Mouse (Mus musculus) skeletal muscle tissue, adult 2 months (tissue): ENCODE results near the gene Hgd.

Source experiments
- DNase-seq: peaks from one replicate; pipeline ENCODE4 v3.0.0-alpha.2; 2012; ENCODE audit warnings: low read depth, low spot score

The Hgd gene

GRCm38 (mm10) chr16:37579994-37580393, at the start of gene Hgd:
Gene Hgd (plus strand): TSS chr16:37580153.
- no peak for DNase-seq

GRCm38 (mm10) chr16:37530170-37530569, 49.8 kb upstream of the Hgd start:
- no peak for DNase-seq

- no peak for DNase-seq
Observed at GRCm38 (mm10) chr16:37532046-37532445, 47.9 kb upstream of the Hgd start.

- DNase-seq: no peak
Observed at GRCm38 (mm10) chr16:37533369-37534068, 46.4 kb upstream of the Hgd start.

GRCm38 (mm10) chr16:37539240-37539610, 40.7 kb upstream of the Hgd start:
- no peak for DNase-seq

GRCm38 (mm10) chr16:37539611-37540580, 40.1 kb upstream of the Hgd start, which contains the start of the genes Gtf2e1 and Rabl3:
Gene Gtf2e1 (minus strand): TSS chr16:37539789.
Gene Rabl3 (plus strand): TSS chr16:37539885.
- DNase-seq: peak; percentile 98

- peak; percentile 73 for DNase-seq
Observed at GRCm38 (mm10) chr16:37540776-37541175, 39.2 kb upstream of the Hgd start.

GRCm38 (mm10) chr16:37546312-37546711, 33.6 kb upstream of the Hgd start:
- no peak for DNase-seq

- no peak for DNase-seq
Observed at GRCm38 (mm10) chr16:37550266-37550665, 29.7 kb upstream of the Hgd start.

- DNase-seq: no peak
Observed at GRCm38 (mm10) chr16:37550981-37551380, 29.0 kb upstream of the Hgd start.

GRCm38 (mm10) chr16:37552824-37553223, 27.1 kb upstream of the Hgd start:
- DNase-seq: no peak

GRCm38 (mm10) chr16:37562414-37562813, 17.5 kb upstream of the Hgd start:
- DNase-seq: no peak

- no peak for DNase-seq
Observed at GRCm38 (mm10) chr16:37562961-37563360, 17.0 kb upstream of the Hgd start.

GRCm38 (mm10) chr16:37565117-37565516, 14.8 kb upstream of the Hgd start:
- DNase-seq: no peak

GRCm38 (mm10) chr16:37566107-37566506, 13.8 kb upstream of the Hgd start:
- no peak for DNase-seq

GRCm38 (mm10) chr16:37567113-37568050, 12.6 kb upstream of the Hgd start:
- no peak for DNase-seq

- no peak for DNase-seq
Observed at GRCm38 (mm10) chr16:37571554-37571953, 8.4 kb upstream of the Hgd start.

GRCm38 (mm10) chr16:37572117-37572754, 7.7 kb upstream of the Hgd start:
- no peak for DNase-seq

GRCm38 (mm10) chr16:37573061-37573460, 6.9 kb upstream of the Hgd start:
- no peak for DNase-seq

GRCm38 (mm10) chr16:37575325-37575724, 4.6 kb upstream of the Hgd start:
- no peak for DNase-seq

- no peak for DNase-seq
Observed at GRCm38 (mm10) chr16:37579591-37579990, 362 bp upstream of the Hgd start.
